Mouse (Mus musculus) thymus, postnatal 4 days (tissue): ENCODE results near the gene Stim2.

Experiments
- DNase-seq: peaks from one replicate; pipeline ENCODE4 v3.0.0; 2021

Stim2 gene

GRCm38 (mm10) chr5:54118410-54119212 lies 120.3 kb downstream of the Stim2 start:
- DNase-seq, result no peak

DNA sequence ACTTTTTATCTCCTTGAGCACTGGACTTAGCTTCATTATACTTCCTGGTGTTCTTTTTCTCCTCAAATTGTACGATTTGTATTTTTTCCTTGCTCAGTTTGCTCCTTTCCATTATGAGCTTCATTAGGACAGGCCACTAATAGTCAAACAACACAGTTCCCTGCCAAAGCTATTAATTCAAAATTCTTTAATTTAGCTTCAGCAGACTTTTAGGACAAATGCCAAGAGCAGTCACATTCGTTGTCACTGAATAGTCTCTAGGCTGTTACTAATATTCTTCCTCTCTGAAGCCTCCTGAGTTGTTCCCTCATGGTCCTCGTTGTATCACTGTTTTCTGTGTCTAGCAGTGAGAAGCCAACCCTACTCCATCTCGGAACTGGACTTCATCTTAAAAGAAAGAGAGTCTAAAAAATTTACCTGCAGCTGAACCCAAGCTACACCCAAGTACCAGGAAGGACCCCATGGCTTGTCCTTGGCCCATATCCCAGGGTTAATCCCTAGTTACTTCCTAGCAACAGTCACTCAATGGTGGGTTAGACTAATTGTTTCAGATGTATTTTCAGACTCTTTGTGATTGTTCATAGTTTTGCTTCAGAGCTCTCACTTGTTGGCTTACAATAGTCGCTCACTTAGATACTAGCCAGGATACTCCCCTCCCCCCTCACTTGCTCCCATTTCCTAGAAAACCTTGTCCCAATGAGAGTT lies 149.9 kb downstream of the Stim2 start:
- DNase-seq, result no peak

GRCm38 (mm10) chr5:54154503-54155226 lies 156.4 kb downstream of the Stim2 start:
- DNase-seq, result peak; percentile 17

DNA sequence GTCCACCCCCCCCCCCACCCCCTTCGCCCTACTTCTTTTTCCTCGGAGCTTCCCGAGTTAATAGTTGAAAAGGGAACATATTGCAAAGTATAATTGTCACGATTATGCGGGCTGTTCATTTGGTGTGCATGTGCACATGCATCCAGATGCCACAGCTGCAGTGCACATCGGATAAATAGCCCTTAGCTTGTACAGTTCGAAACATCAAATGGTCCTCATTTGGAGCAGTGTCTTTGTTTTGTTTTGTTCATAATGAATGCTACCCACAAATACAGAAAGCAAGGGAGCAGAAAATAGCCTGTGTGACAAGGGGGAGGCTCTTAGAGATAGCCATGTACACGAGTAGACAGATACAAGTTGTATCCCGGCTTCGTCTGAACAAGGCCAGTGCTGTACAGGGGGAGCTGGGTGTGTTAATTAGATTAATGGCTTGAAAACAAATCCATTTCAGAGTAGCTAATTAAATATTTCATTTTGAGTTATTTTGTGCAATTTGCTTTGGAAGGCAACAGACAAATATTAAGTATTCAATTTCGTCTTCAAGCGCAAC lies 157.0 kb downstream of the Stim2 start:
- no peak for DNase-seq

GRCm38 (mm10) chr5:54155916-54156315 lies 157.6 kb downstream of the Stim2 start:
- peak; percentile 39 for DNase-seq

GRCm38 (mm10) chr5:54156944-54157527 lies 158.7 kb downstream of the Stim2 start:
- peak; percentile 35 for DNase-seq

- DNase-seq, result peak; percentile 8
These were observed 159.9 kb downstream of the Stim2 start for GRCm38 (mm10) chr5:54158230-54158629.

DNA sequence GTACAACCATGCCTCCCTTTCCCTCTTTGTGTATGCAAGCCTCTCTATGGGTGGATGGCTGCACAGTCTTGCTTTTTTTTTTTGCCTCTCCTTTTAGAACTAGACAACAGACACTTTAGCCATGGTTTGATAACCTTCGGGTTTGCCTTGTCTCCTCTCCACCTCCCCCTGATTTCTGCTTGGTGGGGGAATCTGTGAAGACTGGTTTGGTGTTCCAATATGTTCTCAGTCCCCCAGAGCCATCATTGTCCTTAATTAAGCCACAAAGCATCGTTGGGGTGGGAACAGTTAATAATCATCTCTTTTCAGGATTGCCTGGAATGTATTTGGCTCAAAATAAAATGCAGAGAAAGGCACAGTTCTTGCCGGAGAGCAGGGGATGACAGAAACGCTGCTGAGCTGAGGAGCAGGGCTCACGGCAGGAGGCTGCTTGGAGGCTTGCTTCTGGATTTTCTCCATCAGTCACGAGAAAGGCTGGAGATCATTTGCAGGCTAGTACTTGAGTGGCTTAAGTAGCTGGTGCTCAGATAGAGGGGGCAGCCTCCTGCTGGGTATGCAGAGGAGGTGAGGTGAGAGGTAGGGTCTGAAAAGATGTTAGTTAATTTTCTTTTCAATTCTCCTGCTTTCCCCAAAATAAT lies 161.0 kb downstream of the Stim2 start:
- DNase-seq, result peak; percentile 12

- no peak for DNase-seq
These were observed 162.3 kb downstream of the Stim2 start for GRCm38 (mm10) chr5:54160561-54160960.

DNA sequence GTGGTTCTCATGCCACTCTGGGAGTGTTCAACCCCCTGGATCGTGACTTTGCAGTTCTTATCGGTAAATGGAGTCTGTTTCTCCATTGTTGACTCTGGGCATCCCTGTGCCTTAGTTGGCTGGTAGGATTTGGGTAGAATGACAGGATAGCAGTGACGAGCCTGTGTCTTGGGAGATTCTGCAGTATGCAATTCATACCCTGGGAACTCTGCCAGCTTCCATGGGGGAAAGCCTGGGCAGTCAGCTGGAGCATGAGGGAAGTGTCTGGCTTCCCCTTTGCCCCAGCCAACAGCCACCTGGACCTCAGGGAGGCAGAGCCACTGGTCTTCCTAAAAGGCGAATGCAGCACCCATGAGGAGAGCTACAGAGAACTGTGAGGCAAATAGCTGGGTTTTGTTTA lies 165.6 kb downstream of the Stim2 start:
- DNase-seq, result no peak
